ENCODE assay signal across 8 mouse cellular contexts in genomic region chr17:46496623-46497434, GRCm38 (mm10). TPM values are rescaled to one million over a fixed set of nuclear protein-coding genes. Genes with fewer than 3 reads are reported as not detected.
A peak's percentile ranks its signal among the peaks of the same experiment; 100 is the strongest.
DNase-seq lines count a peak whose midpoint lies in the region; ATAC-seq and TF ChIP-seq lines count a peak whose summit lies in the region.

Gene Dnph1 (plus strand): TSS chr17:46496711.

- H3K27ac ChIP-seq in forebrain, postnatal 0 days (ENCODE audit: low read depth, low read length) = no peak within 1 kb of the TSS
- H3K27ac ChIP-seq in layer of hippocampus, adult 2 months = peak within 1 kb of the TSS; percentile 57
- H3K27ac ChIP-seq in olfactory bulb, adult 2 months (ENCODE audit: insufficient read depth, low read depth, low read length) = no peak within 1 kb of the TSS
- H3K27ac ChIP-seq in thymus, adult 2 months (ENCODE audit: control insufficient read depth, insufficient read depth, low read length) = no peak within 1 kb of the TSS

- ATAC-seq in forebrain, postnatal 0 days = peak; percentile 99

- H3K9me3 ChIP-seq in forebrain, postnatal 0 days (ENCODE audit: low read length) = no peaks in the 10 kb centered on the region

- H3K36me3 ChIP-seq in forebrain, postnatal 0 days (ENCODE audit: insufficient read depth) = peaks cover 28% of the 10 kb centered on the region; the same call in 1 of the 2 replicates
- no peaks in the 10 kb centered on the region for H3K36me3 ChIP-seq in thymus, adult 2 months (ENCODE audit: control insufficient read depth, insufficient read depth, low read length)

- no peak for TF ChIP-seq CTCF in forebrain, postnatal 0 days (IDR thresholded peaks at IDR 0.05; ENCODE audit: low read depth)
- no peak for TF ChIP-seq CTCF in layer of hippocampus, adult 2 months (conservative IDR thresholded peaks at IDR 0.05)
- no peak for TF ChIP-seq CTCF in lung, adult 2 months (IDR thresholded peaks at IDR 0.05; ENCODE audit: insufficient read depth, low read length)
- TF ChIP-seq CTCF in olfactory bulb, adult 2 months (IDR thresholded peaks at IDR 0.05; ENCODE audit: insufficient read depth, low read depth, low read length) = no peak
- TF ChIP-seq CTCF in thymus, adult 2 months (IDR thresholded peaks at IDR 0.05; ENCODE audit: borderline replicate concordance, control insufficient read depth, extremely low read depth, insufficient read depth, low read length, poor library complexity) = peak; percentile 35; the same call in 1 of the 2 replicates

- peak within 1 kb of the TSS; percentile 62 for H3K9ac ChIP-seq in forebrain, postnatal 0 days

- TF ChIP-seq POLR2A in lung, adult 2 months (IDR thresholded peaks at IDR 0.05; ENCODE audit: borderline replicate concordance, extremely low read depth, low read depth, low read length) = no peak
- peak; percentile 43; the same call in 1 of the 2 replicates for TF ChIP-seq POLR2A in olfactory bulb, adult 2 months (IDR thresholded peaks at IDR 0.05; ENCODE audit: insufficient read depth, low read depth, low read length)
- TF ChIP-seq POLR2A in thymus, adult 2 months (IDR thresholded peaks at IDR 0.05; ENCODE audit: control insufficient read depth, extremely low read depth, insufficient read depth, low read length, poor library complexity) = 0 out of 2 replicates have a peak, but pooled peaks have one; percentile 16

- DNase-seq in Muller cell, postnatal 12 days (ENCODE audit: inconsistent ontology term) = peak; percentile 92
- DNase-seq in cerebellum, adult 8-10 months = peak; percentile 64
- DNase-seq in forebrain, postnatal 0 days = peak; percentile 91
- DNase-seq in heart, postnatal 4 days = peak; percentile 75
- peak; percentile 77 to 87 for DNase-seq in layer of hippocampus, adult 2 months (ENCODE audit: low spot score in 2 of 2)
- peak; percentile 54 for DNase-seq in lung, adult 2 months
- DNase-seq in thymus, adult 2 months = peak; percentile 77

- peak within 1 kb of the TSS; percentile 52 for H3K4me3 ChIP-seq in forebrain, postnatal 0 days (ENCODE audit: low read depth, low read length)
- H3K4me3 ChIP-seq in layer of hippocampus, adult 2 months = peak within 1 kb of the TSS; percentile 72
- peak within 1 kb of the TSS; percentile 66 for H3K4me3 ChIP-seq in lung, adult 2 months (replicated peaks; ENCODE audit: extremely low read depth, low read depth, low read length)
- peak within 1 kb of the TSS; percentile 47 for H3K4me3 ChIP-seq in olfactory bulb, adult 2 months (ENCODE audit: insufficient read depth, low read depth, low read length)
- H3K4me3 ChIP-seq in thymus, adult 2 months (ENCODE audit: control insufficient read depth, insufficient read depth, low read length) = peak within 1 kb of the TSS; percentile 50

- no peaks in the 10 kb centered on the region; the same call in 1 of the 2 replicates for H3K4me1 ChIP-seq in forebrain, postnatal 0 days (ENCODE audit: insufficient read depth)
- peaks cover 3% of the 10 kb centered on the region; the same call in 1 of the 2 replicates for H3K4me1 ChIP-seq in lung, adult 2 months (ENCODE audit: control insufficient read depth, insufficient read depth, low read length)
- peaks cover 5% of the 10 kb centered on the region; the same call in 1 of the 2 replicates for H3K4me1 ChIP-seq in olfactory bulb, adult 2 months (ENCODE audit: control insufficient read depth, insufficient read depth, low read length)
- H3K4me1 ChIP-seq in thymus, adult 2 months (replicated peaks; ENCODE audit: control insufficient read depth, insufficient read depth, low read length) = peaks cover 5% of the 10 kb centered on the region

- 2% methylated on average over 44 of the region's 44 CpGs for WGBS in forebrain, postnatal 0 days
- WGBS in lung, adult 2 months = 2% methylated on average over 44 of the region's 44 CpGs
- under 1% methylated on average over 44 of the region's 44 CpGs for WGBS in olfactory bulb, adult 2 months
- WGBS in thymus, adult 2 months = 2% methylated on average over 44 of the region's 44 CpGs

- peak within 1 kb of the TSS; percentile 93 for H3K4me2 ChIP-seq in forebrain, postnatal 0 days (ENCODE audit: low read depth)

- 0 out of 2 replicates have a peak, but pooled peaks cover 3% of the 10 kb centered on the region for H3K27me3 ChIP-seq in forebrain, postnatal 0 days (ENCODE audit: insufficient read depth, low read length)
- no peaks in the 10 kb centered on the region for H3K27me3 ChIP-seq in thymus, adult 2 months (ENCODE audit: control insufficient read depth, insufficient read depth, low read length)

RNA-seq across cellular contexts. Expression of gene Dnph1, which starts in this region (rescaled TPM):
- total RNA-seq in forebrain, postnatal 0 days (2014; rRNA removed) = 5.9 and 6.1 TPM in 2 replicates
- 14.9 and 16.1 TPM in 2 replicates for polyA plus RNA-seq in forebrain, postnatal 0 days (2015; fragmentation: Nextera tagmentation; extraction: Ambion mirVana)
- 10 to 100 TPM in 1 of 2 experiments, 1 to 10 TPM in 1; 9.5 to 10.2 TPM for total RNA-seq in heart, postnatal 4 days (2021)
- 1 to 10 TPM; 4.8 to 6.2 TPM for total RNA-seq in layer of hippocampus, adult 2 months (2021)
- 0.78 and 2.0 TPM in 2 replicates for polyA plus RNA-seq in lung, adult 2 months (2012; rRNA removed)
- not detected in 2 replicates for polyA plus RNA-seq in olfactory bulb, adult 2 months (2012; ENCODE audit: insufficient read depth, insufficient read length, low replicate concordance, missing spikeins)
- 14.0 and 17.7 TPM in 2 replicates for polyA plus RNA-seq in thymus, adult 2 months (2012; rRNA removed)
